Mouse (Mus musculus): ENCODE data around the gene Sprr2a2.
"Not testable (repeated sequence)": the region's sequence is repeated elsewhere in the genome, so short reads cannot be mapped to it uniquely, and the experiment has no call there.

DNA sequence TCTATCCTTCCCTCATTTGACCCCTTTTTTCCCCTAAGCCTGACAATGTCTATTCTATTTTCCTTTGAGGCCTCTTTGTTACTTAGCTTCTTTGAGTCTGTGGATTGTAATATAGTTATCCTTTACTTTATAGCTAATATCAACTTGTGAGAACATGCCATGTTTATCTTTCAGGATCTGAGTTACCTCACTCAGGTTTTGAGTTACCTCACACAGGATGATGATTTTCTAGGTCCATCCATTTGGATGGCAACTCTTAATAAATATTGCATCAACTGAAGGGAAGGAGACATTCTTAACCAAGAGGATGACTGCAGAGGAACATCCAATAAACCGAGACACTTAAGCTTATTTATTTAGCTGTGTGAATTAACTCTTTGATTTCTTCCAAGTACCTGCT lies 3.7 kb upstream of the Sprr2a2 start:
- not testable (repeated sequence) for TF ChIP-seq CTCF, EP300 (IDR thresholded peaks at IDR 0.05)
